Mouse (Mus musculus): Measurements from ENCODE around the gene Slc37a1.

GRCm38 (mm10) chr17:31247144-31247543 lies 39.4 kb upstream of the Slc37a1 start:
- TF ChIP-seq POLR2A (IDR thresholded peaks at IDR 0.05; ENCODE audit: insufficient read depth, low read depth, low read length) (no peak), CTCF (IDR thresholded peaks at IDR 0.05) (no peak)
